Mouse (Mus musculus) heart, embryonic 14.5 days (tissue): ENCODE measurements around the gene Glrx2. TPM values are rescaled to one million over a fixed set of nuclear protein-coding genes. Genes with fewer than 3 reads are reported as not detected.

Experiments
- ATAC-seq: fragments of 200-750 bp; cut with Nextera tagmentation; 2 replicates; pipeline ENCODE4 v1.8.0; 2017; ENCODE audit warnings: low read depth, moderate TSS enrichment; ENCODE audit not compliant: insufficient number of reproducible peaks, insufficient read depth, low FRiP score
- H3K27ac ChIP-seq, 2 experiments: fragments of 200-500 bp in 1 of 2; fragments of 300-500 bp in 1 of 2; sonication (generic) in 1 of 2; replicated peaks in 1 of 2; 2 replicates each; pipeline ENCODE4 v1.5.1; 2012 to 2014; ENCODE audit warnings: low read depth in 2 of 2, low read length in 2 of 2, control low read depth in 1 of 2, mild to moderate bottlenecking in 1 of 2, mixed read lengths in 1 of 2; ENCODE audit not compliant: control insufficient read depth in 1 of 2, insufficient read depth in 1 of 2
- H3K27me3 ChIP-seq: fragments of 300-500 bp; sonication (generic); 2 replicates; pipeline ENCODE4 v1.6.1; 2014; ENCODE audit warnings: mild to moderate bottlenecking, low read length, control low read depth; ENCODE audit not compliant: control insufficient read depth, insufficient read depth
- H3K36me3 ChIP-seq: fragments of 300-500 bp; sonication (generic); 2 replicates; pipeline ENCODE4 v1.6.1; 2014; ENCODE audit warnings: mild to moderate bottlenecking, control low read depth, low read length, mixed read lengths; ENCODE audit not compliant: control insufficient read depth, insufficient read depth
- H3K4me1 ChIP-seq, 2 experiments: fragments of 200-500 bp in 1 of 2; fragments of 300-500 bp in 1 of 2; sonication (generic) in 1 of 2; 2 replicates each; pipeline ENCODE4 v1.6.1; 2012 to 2014; ENCODE audit warnings: low read length in 2 of 2, control low read depth in 1 of 2, mixed read lengths in 1 of 2; ENCODE audit not compliant: control insufficient read depth in 2 of 2, insufficient read depth in 2 of 2
- H3K4me2 ChIP-seq: fragments of 300-500 bp; sonication (generic); 2 replicates; pipeline ENCODE4 v1.6.1; 2014; ENCODE audit warnings: mild to moderate bottlenecking, low read length
- H3K4me3 ChIP-seq, 2 experiments: fragments of 200-500 bp in 1 of 2; fragments of 300-500 bp in 1 of 2; sonication (generic) in 1 of 2; 2 replicates each; pipeline ENCODE4 v1.5.1; 2012 to 2014; ENCODE audit warnings: low read length in 2 of 2, mild to moderate bottlenecking in 2 of 2, control low read depth in 1 of 2, low read depth in 1 of 2, moderate library complexity in 1 of 2; ENCODE audit not compliant: control insufficient read depth in 1 of 2, insufficient read depth in 1 of 2
- H3K9ac ChIP-seq: fragments of 300-500 bp; sonication (generic); 2 replicates; pipeline ENCODE4 v1.6.1; 2014; ENCODE audit warnings: mild to moderate bottlenecking, low read length
- H3K9me3 ChIP-seq: fragments of 300-500 bp; sonication (generic); 2 replicates; pipeline ENCODE4 v1.6.1; 2016; ENCODE audit warnings: low read length, control low read depth; ENCODE audit not compliant: control insufficient read depth
- WGBS: fragments of 180-500 bp; shearing (Covaris S2); extraction: QIAGEN DNeasy Blood & Tissue Kit; methylation state at CpG from one replicate; pipeline ENCODE4 v1.1.7; 2014; 5-methylcytosine and 5-hydroxymethylcytosine counted together
- polyA plus RNA-seq: library from polyadenylated mRNA; unstranded; fragments of >200 nt; fragmentation: Nextera tagmentation; extraction: Ambion mirVana; gene quantifications from 2 replicates; pipeline ENCODE4 v1.2.1, GENCODE M21; 2014

The Glrx2 gene
- polyA plus RNA-seq, 1 experiment from 2014 or later: 82.1 TPM

DNA sequence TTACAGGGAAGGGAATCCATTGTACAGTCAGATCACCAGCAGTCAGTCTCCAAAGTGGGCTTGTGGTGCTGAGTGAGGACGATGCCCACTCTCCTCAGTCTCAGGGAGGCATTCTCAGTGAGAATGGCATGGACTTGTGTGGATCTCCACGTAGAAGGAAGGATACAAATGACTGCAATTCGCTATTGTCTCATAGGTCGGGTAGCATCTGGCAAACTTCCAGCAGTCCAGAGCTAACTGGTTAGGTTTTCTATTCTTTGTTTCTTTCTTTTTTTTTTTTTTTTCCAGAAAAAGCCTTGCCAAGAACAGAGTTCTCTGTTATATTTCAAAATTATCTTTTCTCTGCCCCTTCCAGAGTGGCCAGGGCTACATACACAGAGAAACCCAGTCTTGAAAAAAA lies 9.1 kb upstream of the Glrx2 start:
- Histone ChIP-seq H3K4me2 (no peak overlapping the region), H3K27ac (no peak overlapping the region)
- WGBS: 45% methylated on average over 4 of the region's 4 CpGs

DNA sequence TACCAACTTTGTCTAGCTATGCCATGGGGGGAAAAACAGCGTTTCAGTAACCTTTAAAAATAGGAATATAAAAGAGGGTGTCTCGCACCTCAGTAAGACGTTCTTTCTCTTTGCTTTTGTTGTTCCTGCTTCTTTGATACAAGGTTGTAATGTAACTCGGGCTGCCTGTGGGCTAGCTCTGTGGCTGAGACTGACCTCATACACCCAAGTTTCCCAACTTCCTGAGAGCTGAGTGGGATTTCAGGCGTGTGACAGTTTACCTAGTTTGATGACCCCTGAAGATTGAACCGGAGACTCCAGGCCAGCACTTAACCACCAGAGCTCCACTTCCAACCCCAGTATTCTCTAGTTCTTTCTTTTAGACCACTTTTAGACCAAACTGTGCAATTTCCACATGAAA lies 7.8 kb upstream of the Glrx2 start:
- 75% methylated on average over 6 of the region's 6 CpGs for WGBS
- no peak for ATAC-seq
- Histone ChIP-seq H3K36me3 (no peaks in the 10 kb centered on the region), H3K4me2 (no peak overlapping the region), H3K4me1 (no peaks in the 10 kb centered on the region), H3K9me3 (no peaks in the 10 kb centered on the region), H3K27me3 (no peaks in the 10 kb centered on the region), H3K27ac (no peak overlapping the region), H3K9ac (no peak overlapping the region), H3K4me3 (no peak overlapping the region)

More for the DNA sequence above, 9.1 kb upstream of the Glrx2 start:
- no peak for ATAC-seq
- H3K27me3 ChIP-seq: no peaks in the 10 kb centered on the region
- H3K36me3 ChIP-seq: no peaks in the 10 kb centered on the region
- H3K9me3 ChIP-seq: no peaks in the 10 kb centered on the region
- no peak overlapping the region for H3K9ac ChIP-seq
- H3K4me3 ChIP-seq: no peak overlapping the region
- 0 out of 4 replicates have a peak, but pooled peaks cover 0 to 3% of the 10 kb centered on the region in 2 experiments for H3K4me1 ChIP-seq

DNA sequence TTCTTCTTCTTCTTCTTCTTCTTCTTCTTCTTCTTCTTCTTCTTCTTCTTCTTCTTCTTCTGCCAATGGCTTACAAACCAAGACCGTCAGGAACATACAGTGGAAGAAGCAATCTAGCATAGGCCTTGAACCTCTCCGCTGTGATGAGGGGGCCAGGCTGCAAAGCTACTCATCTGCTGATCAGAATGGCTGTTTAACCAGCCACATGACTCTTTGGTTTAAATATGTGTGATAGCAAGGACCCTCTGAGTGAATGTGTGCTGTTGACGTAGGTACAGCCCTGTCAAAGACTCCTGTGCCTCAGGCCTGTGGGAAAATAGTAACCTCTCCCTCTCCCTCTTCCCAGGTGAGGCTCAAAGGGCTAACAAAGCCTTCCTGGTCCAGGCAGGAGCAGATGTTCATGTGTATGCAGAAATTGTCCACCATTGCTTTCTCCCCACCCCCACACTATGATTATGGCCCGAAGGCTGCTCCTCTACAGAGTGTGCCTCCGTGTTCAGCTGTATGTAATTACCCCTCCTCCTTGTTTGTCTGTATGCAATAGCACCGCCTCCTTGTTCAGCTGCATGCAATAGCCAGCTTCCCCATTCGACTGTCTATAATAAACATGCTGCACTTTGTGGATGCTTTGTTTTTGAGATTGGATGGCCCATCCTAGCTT lies 6.0 kb upstream of the Glrx2 start:
- Histone ChIP-seq H3K9ac (no peak overlapping the region), H3K27me3 (no peaks in the 10 kb centered on the region), H3K4me3 (no peak overlapping the region), H3K4me1 (no peaks in the 10 kb centered on the region), H3K36me3 (no peaks in the 10 kb centered on the region), H3K4me2 (no peak overlapping the region), H3K9me3 (no peaks in the 10 kb centered on the region), H3K27ac (no peak overlapping the region)
- WGBS: 71% methylated on average over 7 of the region's 7 CpGs
- ATAC-seq: no peak

DNA sequence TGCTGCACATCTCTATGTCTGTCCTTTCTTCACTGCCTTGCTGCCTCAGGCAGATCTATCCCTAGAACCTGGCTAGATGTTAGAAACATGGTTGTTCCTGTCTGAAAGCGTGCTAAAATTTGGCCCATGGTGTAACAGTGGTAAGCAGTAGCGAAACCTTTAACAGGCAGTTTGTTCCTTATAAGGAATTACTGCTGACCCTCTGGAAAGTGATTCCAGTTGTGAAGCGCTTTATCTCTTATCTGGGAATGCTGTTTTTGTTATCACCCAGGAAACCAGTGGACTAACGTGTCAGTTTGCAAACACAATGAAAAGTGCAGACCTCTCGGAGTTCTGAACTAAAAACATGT lies 5.5 kb upstream of the Glrx2 start:
- Histone ChIP-seq H3K27me3 (no peaks in the 10 kb centered on the region), H3K4me1 (no peaks in the 10 kb centered on the region), H3K9ac (no peak overlapping the region), H3K36me3 (no peaks in the 10 kb centered on the region), H3K9me3 (no peaks in the 10 kb centered on the region), H3K4me2 (no peak overlapping the region), H3K27ac (no peak overlapping the region), H3K4me3 (no peak overlapping the region)
- ATAC-seq: no peak
- 24% methylated on average over 5 of the region's 5 CpGs for WGBS

DNA sequence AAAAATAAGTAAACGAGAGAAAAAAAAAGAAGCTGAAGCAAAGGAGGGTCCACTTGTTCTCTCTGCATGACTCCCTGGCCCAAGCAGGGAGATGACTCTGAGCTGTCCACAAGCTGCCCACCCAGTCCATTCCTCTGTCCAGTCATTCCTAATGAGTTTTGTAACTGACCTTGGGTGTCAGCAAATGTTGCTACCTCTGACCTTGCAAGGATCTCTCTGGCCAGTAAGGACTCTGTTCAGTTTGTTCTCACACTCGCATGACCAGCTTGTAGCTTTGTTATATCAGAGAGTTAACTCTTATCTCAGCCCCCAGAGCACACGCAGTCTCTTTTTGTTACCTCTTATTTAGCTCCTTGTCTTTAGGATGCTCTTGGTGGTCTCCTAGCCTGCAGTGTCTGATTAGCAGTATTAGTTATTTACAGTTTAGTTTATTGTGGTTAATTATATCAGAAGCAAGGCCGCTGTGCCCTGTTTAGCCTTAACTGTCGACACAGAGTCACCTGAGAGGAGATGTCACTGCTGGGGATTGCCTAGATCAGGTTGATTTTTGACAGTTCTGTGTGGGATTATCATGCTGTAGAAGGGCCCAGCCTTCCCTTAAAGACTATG lies 8.4 kb downstream of the Glrx2 start:
- WGBS: 51% methylated on average over 5 of the region's 5 CpGs
- no peak for ATAC-seq

DNA sequence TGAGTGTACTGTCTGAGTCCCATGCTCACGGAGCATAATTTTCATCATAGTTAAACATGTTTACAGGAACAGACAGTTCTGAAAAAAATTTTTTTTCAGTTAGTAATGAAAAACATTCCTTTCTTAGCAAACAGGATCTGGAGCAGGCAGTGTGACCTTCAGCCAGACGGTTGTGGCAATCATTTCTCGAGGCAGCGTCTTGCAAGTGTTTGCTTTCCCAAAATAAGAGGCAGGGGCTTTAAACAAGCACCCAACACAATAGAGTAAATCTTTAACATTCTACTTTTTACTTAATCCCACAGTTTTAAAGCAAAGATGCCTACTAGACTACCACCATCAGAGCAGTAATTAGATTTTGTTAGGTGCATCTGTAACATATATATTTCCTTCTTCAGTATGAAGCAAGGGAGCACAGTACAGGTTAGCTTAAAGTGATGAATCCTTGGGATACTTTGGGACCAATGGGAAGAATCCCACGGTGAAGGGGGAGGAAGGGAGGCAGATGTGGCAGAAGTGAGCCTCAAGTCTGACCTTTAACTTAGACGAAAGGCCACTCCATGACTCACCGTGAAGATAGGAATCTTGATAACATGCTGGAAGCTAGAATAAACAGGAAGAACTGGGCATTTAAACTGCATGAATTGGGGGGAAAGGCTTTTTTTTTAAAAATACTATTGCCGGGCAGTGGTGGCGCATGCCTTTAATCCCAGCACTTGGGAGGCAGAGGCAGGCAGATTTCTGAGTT lies 11.7 kb downstream of the Glrx2 start:
- no peaks in the 10 kb centered on the region for H3K36me3 ChIP-seq
- H3K27ac ChIP-seq: no peak overlapping the region
- no peaks in the 10 kb centered on the region for H3K4me1 ChIP-seq
- no peak overlapping the region for H3K4me3 ChIP-seq
- H3K27me3 ChIP-seq: no peaks in the 10 kb centered on the region
- 61% methylated on average over 9 of the region's 9 CpGs for WGBS
- H3K9me3 ChIP-seq: 0 out of 2 replicates have a peak, but pooled peaks cover 3% of the 10 kb centered on the region
- ATAC-seq: no peak
- no peak overlapping the region for H3K4me2 ChIP-seq
- no peak overlapping the region for H3K9ac ChIP-seq

More for the DNA sequence above, 8.4 kb downstream of the Glrx2 start:
- H3K4me1 ChIP-seq: no peaks in the 10 kb centered on the region
- H3K4me2 ChIP-seq: no peak overlapping the region
- H3K4me3 ChIP-seq: no peak overlapping the region
- no peak overlapping the region for H3K9ac ChIP-seq
- no peak overlapping the region for H3K27ac ChIP-seq
- H3K36me3 ChIP-seq: no peaks in the 10 kb centered on the region
- H3K9me3 ChIP-seq: no peaks in the 10 kb centered on the region
- no peaks in the 10 kb centered on the region for H3K27me3 ChIP-seq

DNA sequence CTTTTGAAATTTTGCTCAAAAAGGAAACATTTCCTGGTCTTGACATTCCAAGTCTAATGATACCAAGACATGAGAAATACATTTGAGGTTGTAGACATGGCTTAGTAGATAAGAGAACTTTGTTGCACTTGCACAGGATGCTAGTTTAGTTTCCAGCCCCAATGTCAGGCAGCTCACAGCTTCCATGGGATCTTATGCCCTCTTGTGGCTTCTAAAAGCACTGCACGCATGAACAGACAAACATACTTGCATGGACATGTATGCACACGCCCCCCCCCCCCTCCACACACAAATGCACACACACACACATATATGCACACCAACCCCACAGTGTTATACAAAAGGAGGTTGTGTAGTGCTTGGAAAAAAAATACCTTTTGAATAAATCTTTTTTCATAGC lies 14.8 kb downstream of the Glrx2 start:
- Histone ChIP-seq H3K27me3 (no peaks in the 10 kb centered on the region), H3K4me3 (no peak overlapping the region), H3K9ac (no peak overlapping the region), H3K4me1 (no peaks in the 10 kb centered on the region), H3K27ac (no peak overlapping the region), H3K9me3 (0 out of 2 replicates have a peak, but pooled peaks cover 3% of the 10 kb centered on the region), H3K4me2 (no peak overlapping the region), H3K36me3 (no peaks in the 10 kb centered on the region)
- 72% methylated on average over 2 of the region's 2 CpGs for WGBS
- no peak for ATAC-seq
